Mouse (Mus musculus): ENCODE data around the gene Fgfr1op2. TPM values are rescaled to one million over a fixed set of nuclear protein-coding genes. Genes with fewer than 3 reads are reported as not detected.

The Fgfr1op2 gene
- polyA plus RNA-seq (2012; rRNA removed): 43.6 and 47.3 TPM in 2 replicates

GRCm38 (mm10) chr6:146576903-146577302 is at the start of gene Fgfr1op2:
Fgfr1op2 (plus strand) TSS chr6:146577203.

GRCm38 (mm10) chr6:146577310-146578109 is 507 bp downstream of the Fgfr1op2 start, which contains the start of gene Ints13:
Ints13 (minus strand) TSS chr6:146577835.

GRCm38 (mm10) chr6:146642276-146643183 is 65.5 kb downstream of the Fgfr1op2 start, which contains the start of the genes Med21 and Tm7sf3:
Med21 (plus strand) TSS chr6:146642547.
Tm7sf3 (minus strand) TSS chr6:146642824.

Other genes with a start within 250 kb of the Fgfr1op2 start
- gene Itpr2, start 75.0 kb upstream of the Fgfr1op2 start, polyA plus RNA-seq (2012; rRNA removed): 0.48 and 0.68 TPM in 2 replicates
- gene Ints13, start 632 bp downstream of the Fgfr1op2 start, polyA plus RNA-seq (2012; rRNA removed): 28.0 and 28.6 TPM in 2 replicates
- 44.7 and 50.2 TPM in 2 replicates for gene Med21, start 65.3 kb downstream of the Fgfr1op2 start, polyA plus RNA-seq (2012; rRNA removed)
- gene Tm7sf3, start 65.6 kb downstream of the Fgfr1op2 start, polyA plus RNA-seq (2012; rRNA removed): 10.0 and 13.1 TPM in 2 replicates
- gene Stk38l, start 147.8 kb downstream of the Fgfr1op2 start, polyA plus RNA-seq (2012; rRNA removed): 1.9 and 2.1 TPM in 2 replicates
- 0.55 and 0.56 TPM in 2 replicates for gene Arntl2, start 218.9 kb downstream of the Fgfr1op2 start, polyA plus RNA-seq (2012; rRNA removed)